Mouse (Mus musculus): ENCODE measurements at regions not wholly inside any gene's neighbourhood (a gene's known extent, or its start where the extent isn't known, plus 50 kb on each side); places are given as distances from the start of the nearest gene placed in this dataset.

- in situ Hi-C loops (cut with MboI; ENCODE audit: low pct_ligation_motif_present, low pct_unique_long_range_greater_than_20kb, low sequenced_read_pairs) (no loop called here), dilution Hi-C loops (cut with MboI; ENCODE audit: extremely low pct_ligation_motif_present, extremely low pct_unique_long_range_greater_than_20kb, low sequenced_read_pairs) (no loop called here)
- no peak overlapping the region for H3K4me2 ChIP-seq (ENCODE audit: insufficient read depth, low read depth, poor library complexity, severe bottlenecking)
- no peaks in the 10 kb centered on the region for H3K4me1 ChIP-seq (ENCODE audit: control insufficient read depth in 1 of 2, insufficient read depth in 2 of 2)
- no peaks in the 10 kb centered on the region for H3K79me2 ChIP-seq (replicated peaks; ENCODE audit: control insufficient read depth, extremely low read depth, insufficient read depth, poor library complexity, severe bottlenecking)
- no peak for DNase-seq (ENCODE audit: extremely low read depth)
- H3K27ac ChIP-seq (ENCODE audit: insufficient read depth, low read depth), result no peak overlapping the region
- no peaks in the 10 kb centered on the region for H3K27me3 ChIP-seq (replicated peaks)
- H3K9ac ChIP-seq (ENCODE audit: insufficient read depth, low read depth), result no peak overlapping the region
- no peaks in the 10 kb centered on the region for H3K36me3 ChIP-seq (replicated peaks in 1 of 2; ENCODE audit: control insufficient read depth in 1 of 2, insufficient read depth in 1 of 2, low read length in 1 of 2)
- no peaks in the 10 kb centered on the region for H3K9me3 ChIP-seq (replicated peaks; ENCODE audit: low read length)
- no peak for TF ChIP-seq RCOR1 (conservative IDR thresholded peaks at IDR 0.05; ENCODE audit: low read depth, low read length)
- no peak for TF ChIP-seq JUN (IDR thresholded peaks at IDR 0.05; ENCODE audit: insufficient read depth, low read depth, low read length)
- TF ChIP-seq ZKSCAN1 (IDR thresholded peaks at IDR 0.05; ENCODE audit: borderline replicate concordance, low read depth, low read length), result no peak
- TF ChIP-seq MXI1 (IDR thresholded peaks at IDR 0.05; ENCODE audit: low read depth, low read length), result no peak
- H3K4me3 ChIP-seq (replicated peaks in 1 of 3; ENCODE audit: low read depth in 2 of 3, low read length in 2 of 3, poor library complexity in 1 of 3), result no peak overlapping the region
Measured at GRCm38 (mm10) chr4:55757148-55757927, 225.1 kb upstream of the Klf4 start.

GRCm38 (mm10) chr4:55749949-55750600 lies 217.8 kb upstream of the Klf4 start:
- Histone ChIP-seq H3K27ac (ENCODE audit: insufficient read depth, low read depth) (no peak overlapping the region), H3K9me3 (replicated peaks; ENCODE audit: low read length) (no peaks in the 10 kb centered on the region), H3K36me3 (replicated peaks in 1 of 2; ENCODE audit: control insufficient read depth in 1 of 2, insufficient read depth in 1 of 2, low read length in 1 of 2) (no peaks in the 10 kb centered on the region), H3K9ac (ENCODE audit: insufficient read depth, low read depth) (no peak overlapping the region), H3K27me3 (replicated peaks) (no peaks in the 10 kb centered on the region), H3K4me1 (ENCODE audit: control insufficient read depth in 1 of 2, insufficient read depth in 2 of 2) (no peaks in the 10 kb centered on the region), H3K79me2 (replicated peaks; ENCODE audit: control insufficient read depth, extremely low read depth, insufficient read depth, poor library complexity, severe bottlenecking) (no peaks in the 10 kb centered on the region), H3K4me3 (replicated peaks in 1 of 3; ENCODE audit: low read depth in 2 of 3, low read length in 2 of 3, poor library complexity in 1 of 3) (no peak overlapping the region), H3K4me2 (ENCODE audit: insufficient read depth, low read depth, poor library complexity, severe bottlenecking) (no peak overlapping the region)
- DNase-seq (ENCODE audit: extremely low read depth), result no peak
- in situ Hi-C loops (cut with MboI; ENCODE audit: low pct_ligation_motif_present, low pct_unique_long_range_greater_than_20kb, low sequenced_read_pairs) (no loop called here), dilution Hi-C loops (cut with MboI; ENCODE audit: extremely low pct_ligation_motif_present, extremely low pct_unique_long_range_greater_than_20kb, low sequenced_read_pairs) (no loop called here)
- TF ChIP-seq NELFE (IDR thresholded peaks at IDR 0.05; ENCODE audit: low read depth, low read length) (no peak), RAD21 (IDR thresholded peaks at IDR 0.05; ENCODE audit: low read depth, low read length) (no peak), CHD1 (IDR thresholded peaks at IDR 0.05; ENCODE audit: low read depth, low read length) (no peak), RCOR1 (conservative IDR thresholded peaks at IDR 0.05; ENCODE audit: low read depth, low read length) (no peak), TBP (conservative IDR thresholded peaks at IDR 0.05; ENCODE audit: low read depth, low read length) (no peak), USF2 (conservative IDR thresholded peaks at IDR 0.05; ENCODE audit: low read depth, low read length) (no peak), ELF1 (IDR thresholded peaks at IDR 0.05; ENCODE audit: low read depth, low read length) (no peak), E2F4 (IDR thresholded peaks at IDR 0.05; ENCODE audit: insufficient replicate concordance, low read depth, low read length) (no peak), EP300 (IDR thresholded peaks at IDR 0.05; ENCODE audit: low read length) (no peak), ZNF384 (IDR thresholded peaks at IDR 0.05; ENCODE audit: low read depth, low read length) (no peak), JUN (IDR thresholded peaks at IDR 0.05; ENCODE audit: insufficient read depth, low read depth, low read length) (no peak), NRF1 (IDR thresholded peaks at IDR 0.05; ENCODE audit: low read depth, low read length) (no peak), POLR2AphosphoS2 (IDR thresholded peaks at IDR 0.05; ENCODE audit: low read depth, low read length) (no peak), SIN3A (IDR thresholded peaks at IDR 0.05; ENCODE audit: low read length) (no peak), ZKSCAN1 (IDR thresholded peaks at IDR 0.05; ENCODE audit: borderline replicate concordance, low read depth, low read length) (no peak), SMC3 (IDR thresholded peaks at IDR 0.05; ENCODE audit: low read depth, low read length) (no peak), MAFK (IDR thresholded peaks at IDR 0.05; ENCODE audit: insufficient replicate concordance, low read length) (no peak)

Data from CH12.LX (cell line).